Mouse (Mus musculus) right cerebral cortex, postnatal 14 days (tissue): ENCODE measurements around the gene Mgll.
A peak's percentile ranks its signal among the peaks of the same experiment; 100 is the strongest.

ENCODE experiments used
- DNase-seq: peaks from one replicate; pipeline ENCODE4 v3.0.0; 2022

Gene Mgll

GRCm38 (mm10) chr6:88747296-88748040 is 23.3 kb downstream of the Mgll start:
- no peak for DNase-seq

- no peak for DNase-seq
Measured at GRCm38 (mm10) chr6:88750884-88751283, 26.7 kb downstream of the Mgll start.

GRCm38 (mm10) chr6:88752711-88753219 is 28.6 kb downstream of the Mgll start:
- DNase-seq: no peak

- no peak for DNase-seq
Measured at GRCm38 (mm10) chr6:88753578-88753977, 29.4 kb downstream of the Mgll start.

GRCm38 (mm10) chr6:88756992-88757391 is 32.8 kb downstream of the Mgll start:
- DNase-seq: no peak

GRCm38 (mm10) chr6:88758074-88758473 is 33.9 kb downstream of the Mgll start:
- DNase-seq: no peak

- no peak for DNase-seq
Measured at GRCm38 (mm10) chr6:88758568-88759522, 34.6 kb downstream of the Mgll start.

GRCm38 (mm10) chr6:88759793-88760453 is 35.7 kb downstream of the Mgll start:
- DNase-seq: peak; percentile 80

GRCm38 (mm10) chr6:88760935-88761635 is 36.9 kb downstream of the Mgll start:
- DNase-seq: no peak

- DNase-seq: no peak
Measured at GRCm38 (mm10) chr6:88761684-88762439, 37.6 kb downstream of the Mgll start.

GRCm38 (mm10) chr6:88762440-88763196 is 38.4 kb downstream of the Mgll start:
- DNase-seq: no peak

GRCm38 (mm10) chr6:88763518-88764077 is 39.4 kb downstream of the Mgll start:
- DNase-seq: no peak

- no peak for DNase-seq
Measured at GRCm38 (mm10) chr6:88764281-88764680, 40.1 kb downstream of the Mgll start.

- no peak for DNase-seq
Measured at GRCm38 (mm10) chr6:88767740-88768139, 43.5 kb downstream of the Mgll start.

- DNase-seq: no peak
Measured at GRCm38 (mm10) chr6:88769723-88770122, 45.5 kb downstream of the Mgll start.

GRCm38 (mm10) chr6:88770300-88770904 is 46.2 kb downstream of the Mgll start:
- DNase-seq: no peak

- no peak for DNase-seq
Measured at GRCm38 (mm10) chr6:88770981-88771380, 46.8 kb downstream of the Mgll start.

GRCm38 (mm10) chr6:88772041-88772440 is 47.8 kb downstream of the Mgll start:
- no peak for DNase-seq

GRCm38 (mm10) chr6:88774055-88774454 is 49.8 kb downstream of the Mgll start:
- DNase-seq: no peak

GRCm38 (mm10) chr6:88775267-88775666 is 51.1 kb downstream of the Mgll start:
- no peak for DNase-seq
